Mouse (Mus musculus): ENCODE data around the gene Stab2.

Gene Stab2

DNA sequence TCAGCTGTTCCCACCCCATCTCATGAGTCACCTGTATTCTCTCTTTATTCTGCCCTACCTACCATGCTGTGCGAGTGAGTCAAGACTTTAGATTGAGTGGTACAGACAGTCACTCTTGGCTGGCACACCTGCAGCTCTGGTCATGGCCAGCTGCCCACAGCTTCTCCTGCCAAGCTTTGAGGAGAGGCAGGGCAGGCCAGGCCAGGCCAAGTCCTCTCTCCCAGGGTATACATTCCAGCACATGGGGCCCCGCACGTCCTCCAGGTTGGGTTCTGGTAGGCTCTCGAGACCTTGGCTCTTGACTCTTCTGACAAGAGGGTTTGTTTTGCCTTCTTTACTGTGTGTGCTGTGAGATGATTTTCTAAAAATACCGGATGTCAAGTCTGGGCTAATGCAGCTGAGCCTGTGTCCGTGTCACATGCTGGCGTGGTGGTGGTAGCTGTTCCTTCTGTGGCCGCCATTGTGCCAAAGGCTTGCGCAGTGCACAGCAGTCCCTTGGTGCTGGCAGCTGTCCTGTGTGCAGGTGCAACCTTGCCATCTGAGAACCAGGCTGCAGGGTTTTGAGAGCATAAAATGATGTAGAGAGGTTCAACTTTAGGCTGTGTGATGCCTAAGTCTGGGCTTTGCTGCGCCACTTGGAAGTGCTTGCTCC lies 181.8 kb downstream of the Stab2 start:
- DNase-seq (ENCODE audit: low spot score), result peak; percentile 49

DNA sequence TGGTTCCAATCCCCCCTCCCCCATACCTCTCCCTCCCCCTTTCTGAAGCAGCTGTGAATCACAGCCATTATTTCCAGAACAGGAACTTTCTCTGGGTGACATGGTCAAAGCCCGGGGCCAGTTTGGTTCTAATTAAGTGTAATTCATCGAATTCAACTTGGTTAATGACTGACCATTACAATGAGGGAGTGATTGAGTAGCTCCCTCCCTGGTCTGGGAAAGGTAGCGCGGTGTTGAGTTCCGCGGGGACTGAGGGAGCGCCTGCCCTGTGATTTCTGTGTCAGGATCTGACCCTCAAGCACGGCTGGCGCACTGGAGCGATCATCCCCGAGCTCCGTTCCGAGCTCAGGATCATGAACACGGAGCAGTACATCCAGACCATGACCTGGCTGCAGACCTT lies 183.0 kb downstream of the Stab2 start:
- no peak for DNase-seq (ENCODE audit: low spot score)

DNA sequence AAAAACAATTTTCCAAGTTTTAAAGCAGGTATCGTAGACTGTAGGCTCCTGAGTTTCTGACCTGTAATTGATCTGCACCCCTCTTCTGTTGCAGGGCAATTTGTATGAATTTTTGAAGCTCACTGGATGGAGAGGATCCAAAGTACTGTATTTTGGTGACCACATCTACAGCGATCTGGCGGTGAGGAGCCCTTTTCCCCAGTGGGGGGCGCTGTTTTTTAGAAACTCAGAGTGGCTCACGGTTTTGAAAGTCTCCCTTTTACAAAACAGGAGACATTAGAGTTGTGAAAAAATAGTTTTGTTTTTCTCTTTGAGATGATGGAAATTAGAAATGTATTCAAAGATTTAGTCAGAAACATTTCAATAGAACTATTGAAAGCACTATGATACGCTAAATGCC lies 183.7 kb downstream of the Stab2 start:
- DNase-seq (ENCODE audit: low spot score), result no peak

DNA sequence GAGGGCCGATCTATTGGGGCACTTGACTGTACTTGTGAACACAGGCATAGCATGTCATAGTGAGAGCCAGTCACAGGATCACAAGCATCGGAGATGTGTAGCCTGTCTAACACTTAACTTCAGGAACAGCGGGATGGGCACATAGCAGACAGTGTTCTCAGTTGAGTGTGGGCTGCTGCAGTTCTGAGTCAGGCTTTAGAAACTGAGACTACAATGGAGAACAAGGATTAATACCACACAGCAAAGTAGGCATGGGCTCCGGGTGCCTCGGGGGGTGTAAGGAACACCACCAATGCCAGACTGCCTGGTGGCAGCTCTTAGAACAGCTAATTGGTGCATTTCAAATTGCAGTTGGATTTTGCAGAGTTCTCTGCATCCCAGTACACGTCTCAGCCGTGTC lies 186.8 kb downstream of the Stab2 start:
- no peak for DNase-seq (ENCODE audit: low spot score)

DNA sequence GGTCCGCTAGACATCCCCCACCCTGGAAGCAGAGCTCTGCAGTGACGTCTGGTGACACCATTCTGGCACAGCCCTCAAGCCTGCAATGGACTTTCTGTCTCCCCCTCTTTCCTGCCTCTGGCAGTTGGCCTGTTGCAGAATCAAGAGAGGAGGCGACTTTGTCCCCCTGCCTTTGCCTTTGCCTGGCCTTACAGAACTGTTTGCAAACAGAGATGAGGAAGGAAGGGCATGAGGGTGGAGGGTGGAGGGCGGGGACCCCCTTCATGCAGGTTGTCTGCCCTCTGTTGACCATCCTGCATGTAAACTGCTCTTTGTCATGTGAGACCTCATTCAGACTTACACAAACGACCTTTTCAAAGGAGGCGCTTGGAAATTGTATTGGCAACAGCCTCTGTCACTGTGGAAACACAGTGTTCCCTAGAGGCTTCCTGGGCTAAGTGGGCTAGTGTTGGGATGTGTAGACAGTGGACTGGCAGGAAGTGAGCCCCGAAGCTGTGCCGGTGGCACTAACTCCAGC lies 188.1 kb downstream of the Stab2 start:
- DNase-seq (ENCODE audit: low spot score), result no peak

DNA sequence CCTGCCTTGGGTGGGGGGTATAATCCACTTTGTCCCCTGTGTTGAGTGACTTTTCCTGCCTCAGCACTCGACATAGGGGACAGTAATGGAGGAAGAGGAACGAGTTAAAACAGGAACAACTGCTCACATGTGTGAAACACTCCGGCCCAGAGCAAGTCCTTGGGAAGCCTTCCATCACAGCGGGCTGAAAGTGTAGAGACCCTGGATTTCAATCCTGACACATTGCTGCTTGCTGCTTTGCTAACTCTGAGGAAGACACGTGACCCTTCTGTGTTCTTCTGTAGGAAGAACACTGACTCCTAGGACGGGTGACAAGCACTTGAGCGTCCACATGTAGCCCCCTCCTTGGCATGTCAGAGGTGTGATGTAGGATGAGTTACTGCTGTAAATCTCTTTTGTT lies 192.7 kb downstream of the Stab2 start:
- no peak for DNase-seq (ENCODE audit: low spot score)

DNA sequence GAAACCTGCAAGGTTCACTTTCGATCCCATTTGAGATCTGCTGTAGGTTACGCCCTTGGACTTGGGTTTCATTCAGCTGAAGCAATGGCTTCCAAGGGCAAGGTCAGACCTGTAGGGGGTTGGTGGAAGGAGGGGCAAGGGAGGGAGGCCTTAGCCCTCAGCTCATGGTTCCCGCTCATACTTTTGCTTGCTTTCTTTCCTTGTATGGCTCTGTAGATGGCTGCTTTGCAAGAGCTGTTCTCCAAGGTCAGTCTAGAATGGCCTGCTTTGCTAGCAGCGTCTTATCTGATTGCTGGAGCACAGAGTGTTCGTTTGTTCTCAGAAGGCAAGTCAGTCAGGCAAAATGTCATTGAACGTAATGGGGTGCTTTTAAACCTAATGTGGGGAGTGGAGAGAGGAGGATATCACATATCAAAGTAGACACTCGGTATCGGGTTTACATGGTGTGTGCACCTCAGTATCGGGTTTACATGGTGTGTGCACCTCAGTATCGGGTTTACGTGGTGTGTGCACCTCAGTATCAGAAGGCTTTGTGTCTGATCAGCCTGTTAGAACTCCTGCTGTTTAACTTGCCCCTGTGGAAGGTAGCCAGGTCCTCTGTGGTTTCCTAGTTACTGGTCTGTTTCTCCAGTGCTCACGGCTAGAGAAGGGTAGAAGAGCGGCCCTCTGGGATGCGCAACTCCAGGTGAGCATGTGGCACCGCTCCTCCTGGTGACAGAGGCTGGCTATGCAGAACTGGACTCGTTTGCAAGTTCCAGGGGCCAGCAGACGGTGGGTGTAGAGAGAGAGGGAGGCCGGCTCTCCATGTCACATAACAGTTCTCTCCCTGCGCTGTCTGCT lies 193.3 kb downstream of the Stab2 start:
- DNase-seq (ENCODE audit: low spot score), result no peak

DNA sequence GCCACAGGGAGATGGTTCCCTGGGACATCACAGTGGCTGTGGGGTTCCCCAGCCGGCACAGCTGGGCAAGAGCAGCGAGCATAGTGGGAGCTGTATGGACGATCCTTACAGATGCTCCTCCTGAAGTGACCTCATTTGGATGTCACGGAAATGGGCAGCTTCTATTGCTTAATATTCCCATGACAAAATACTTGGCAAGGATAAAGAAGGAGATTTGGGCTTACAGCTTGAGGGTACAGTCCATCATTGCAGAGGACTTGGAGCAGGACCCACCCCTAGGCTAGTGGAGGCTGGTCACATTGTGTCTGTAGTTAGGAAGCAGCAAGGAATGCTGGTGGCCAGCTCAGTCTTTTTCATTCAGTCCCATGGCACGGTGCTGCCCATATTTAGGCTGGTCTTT lies 197.2 kb downstream of the Stab2 start:
- no peak for DNase-seq (ENCODE audit: low spot score)

DNA sequence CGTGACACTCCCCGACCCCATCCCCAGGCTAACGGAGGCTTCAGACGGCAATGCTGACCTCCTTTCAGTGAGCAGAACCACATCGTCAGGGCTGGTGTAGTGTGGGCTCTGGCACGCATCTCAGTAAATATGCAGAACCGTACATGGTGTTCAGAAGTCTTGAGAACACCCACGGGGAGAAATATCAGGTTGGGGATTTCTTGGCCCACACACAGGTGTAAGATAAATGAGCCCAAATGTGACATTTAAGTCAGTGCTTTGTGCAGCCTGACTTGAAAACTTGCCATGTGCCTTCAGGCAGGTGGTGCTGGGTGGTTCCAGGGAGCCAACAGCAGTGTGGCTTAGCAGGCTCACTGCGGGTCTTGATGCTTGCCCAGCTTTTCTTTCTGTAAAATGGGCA lies 197.8 kb downstream of the Stab2 start:
- no peak for DNase-seq (ENCODE audit: low spot score)

DNA sequence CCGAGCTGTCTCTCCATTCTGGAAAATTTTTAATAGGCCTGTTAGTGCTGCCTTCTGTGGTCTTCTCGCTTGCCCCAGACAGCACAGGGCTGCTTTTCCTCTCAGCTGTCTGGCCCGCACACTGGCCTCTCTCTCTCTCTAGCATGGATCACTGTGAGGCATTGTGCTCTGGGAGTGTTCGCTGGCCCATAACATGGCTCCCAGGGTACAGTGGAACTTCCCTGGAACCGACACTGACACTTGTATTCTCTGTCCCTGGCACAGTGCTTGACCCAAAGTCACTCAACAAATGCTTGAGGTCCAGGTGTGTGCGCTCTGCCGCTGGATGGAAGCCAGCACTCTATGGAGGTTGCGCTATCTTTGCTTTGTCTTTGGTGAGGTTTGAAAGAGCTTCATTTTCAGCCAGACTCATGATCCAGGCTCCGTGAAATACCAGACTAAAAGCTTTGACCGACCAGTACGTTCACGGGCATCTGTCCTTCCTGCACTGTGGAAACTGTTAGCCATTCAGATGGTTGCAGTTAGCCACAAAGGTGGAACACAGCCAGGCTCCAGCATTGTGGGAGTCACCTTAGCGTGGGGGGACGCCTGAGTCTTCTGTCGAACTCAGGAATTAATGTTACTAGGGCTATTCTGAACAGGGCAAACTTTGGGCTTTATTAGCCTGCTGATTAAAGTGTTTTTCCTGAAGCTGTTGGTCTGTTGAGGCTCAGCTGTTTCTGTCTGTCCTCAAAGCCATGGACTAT lies 199.6 kb downstream of the Stab2 start:
- peak; percentile 29 for DNase-seq (ENCODE audit: low spot score)

DNA sequence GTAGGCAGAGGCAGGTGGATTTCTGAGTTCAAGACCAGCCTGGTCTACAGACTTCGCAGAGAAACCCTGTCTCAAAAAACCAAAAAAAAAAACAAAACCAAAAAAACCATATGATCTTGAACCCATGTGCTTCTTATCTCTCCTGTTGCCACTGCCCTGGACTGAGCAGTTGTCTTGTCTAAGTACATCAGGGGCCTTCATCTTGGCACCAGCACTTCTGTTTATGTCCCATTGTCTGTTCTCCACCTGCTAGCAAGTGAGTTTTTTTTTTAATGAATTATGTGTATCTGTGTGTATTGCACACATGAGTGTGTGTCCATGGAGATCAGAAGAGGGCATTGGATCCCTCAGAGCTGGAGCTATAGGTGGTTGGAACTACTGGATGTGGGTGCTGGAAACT lies 200.5 kb downstream of the Stab2 start:
- no peak for DNase-seq (ENCODE audit: low spot score)

DNA sequence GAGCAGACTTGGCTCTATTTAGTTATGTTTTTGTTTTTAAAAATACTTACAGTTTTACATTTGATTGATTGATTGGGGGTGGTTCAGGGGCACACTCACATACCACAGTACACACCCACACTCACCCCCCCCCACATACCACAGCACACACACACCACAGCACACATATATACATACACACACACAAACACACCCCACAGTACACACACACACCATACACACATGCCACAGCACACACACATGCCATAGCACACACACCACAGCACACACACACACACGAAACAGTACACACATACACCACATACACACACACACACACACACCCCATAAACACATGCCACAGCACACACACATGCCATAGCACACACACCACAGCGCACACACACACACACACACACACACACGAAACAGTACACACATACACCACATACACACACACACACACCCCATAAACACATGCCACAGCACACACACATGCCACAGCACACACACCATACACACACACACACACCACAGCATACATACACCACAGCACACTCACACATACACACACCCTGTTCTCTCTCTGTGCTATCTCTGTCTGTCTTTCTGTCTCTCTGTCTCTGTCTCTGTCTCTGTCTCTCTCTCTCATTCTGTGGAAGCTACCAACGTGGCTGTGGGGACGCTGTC lies 211.6 kb downstream of the Stab2 start:
- no peak for DNase-seq (ENCODE audit: low spot score)

DNA sequence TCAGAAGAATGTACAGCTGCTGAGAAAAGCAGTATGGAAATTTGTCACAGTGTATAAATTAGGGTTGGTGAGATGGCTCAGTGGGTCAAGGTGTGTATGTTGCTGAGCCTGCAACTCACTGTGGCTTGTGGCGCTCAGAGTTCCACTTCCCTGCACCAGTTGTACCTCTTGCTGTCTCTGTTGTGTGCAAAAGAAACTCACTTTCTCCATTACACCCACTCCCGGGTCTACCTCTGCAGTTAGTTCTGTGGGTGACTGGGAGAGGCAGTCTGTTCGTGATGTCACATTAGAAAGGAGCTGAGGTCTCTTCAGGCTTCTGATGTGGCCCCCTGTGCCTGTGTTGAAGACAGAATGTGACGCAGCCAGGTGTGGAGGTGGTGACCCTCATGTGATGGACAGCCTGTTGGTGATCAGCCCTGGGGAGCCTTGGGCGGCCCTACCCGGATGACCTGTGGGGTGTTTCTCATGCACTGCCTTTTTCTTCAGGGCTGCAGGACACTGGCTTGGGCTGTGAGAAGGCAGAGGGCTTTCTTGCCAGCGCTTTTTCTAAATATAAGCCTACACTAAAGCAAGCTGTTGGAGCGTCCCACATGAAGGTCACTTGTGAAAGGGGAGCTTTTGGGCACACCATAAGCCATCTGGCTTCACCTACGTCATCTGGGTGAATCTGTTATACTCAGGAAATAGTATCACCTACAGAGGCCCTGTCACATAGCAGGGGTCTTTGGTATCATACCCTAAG lies 212.9 kb downstream of the Stab2 start:
- no peak for DNase-seq (ENCODE audit: low spot score)

DNA sequence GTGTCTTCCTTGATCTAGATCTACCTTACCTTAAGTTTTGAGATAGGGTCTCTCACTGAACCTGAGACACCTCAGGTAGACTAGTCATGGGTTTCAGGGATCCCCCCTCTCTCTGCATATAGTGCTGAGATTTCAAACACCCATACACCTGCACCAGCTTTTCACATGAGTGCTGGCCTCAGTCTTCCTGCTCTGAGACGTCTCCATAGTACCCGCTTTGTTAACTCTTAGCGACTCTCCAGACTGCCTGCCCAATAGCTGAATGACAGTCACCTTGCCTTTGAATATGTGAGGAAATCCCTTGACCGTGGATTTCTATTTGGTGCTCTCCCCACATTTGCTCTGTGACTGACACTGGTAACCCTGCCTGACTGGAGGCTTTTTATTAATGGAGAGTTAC lies 213.6 kb downstream of the Stab2 start:
- no peak for DNase-seq (ENCODE audit: low spot score)

DNA sequence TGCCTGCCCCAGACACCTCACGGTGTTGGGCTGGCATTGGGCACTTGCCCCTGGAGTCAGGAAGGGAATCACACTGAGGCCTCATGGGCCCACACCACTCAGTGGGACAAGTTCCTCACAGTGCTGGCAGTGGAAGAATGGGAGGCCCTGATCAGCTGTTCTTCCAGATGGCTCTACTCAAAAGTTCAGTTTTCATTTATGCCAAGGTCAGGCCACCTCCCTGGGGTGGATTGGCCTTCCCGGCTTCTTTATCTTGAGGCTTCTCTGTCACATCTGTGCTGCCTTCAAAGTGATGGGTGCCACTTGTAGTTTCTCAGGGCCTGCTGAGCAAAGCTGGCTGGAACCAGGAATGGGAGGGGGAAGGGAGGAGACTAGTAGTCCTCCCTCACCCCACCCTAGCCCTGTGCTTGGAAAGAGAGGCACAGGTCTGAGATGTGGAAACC lies 214.3 kb downstream of the Stab2 start:
- no peak for DNase-seq (ENCODE audit: low spot score)

DNA sequence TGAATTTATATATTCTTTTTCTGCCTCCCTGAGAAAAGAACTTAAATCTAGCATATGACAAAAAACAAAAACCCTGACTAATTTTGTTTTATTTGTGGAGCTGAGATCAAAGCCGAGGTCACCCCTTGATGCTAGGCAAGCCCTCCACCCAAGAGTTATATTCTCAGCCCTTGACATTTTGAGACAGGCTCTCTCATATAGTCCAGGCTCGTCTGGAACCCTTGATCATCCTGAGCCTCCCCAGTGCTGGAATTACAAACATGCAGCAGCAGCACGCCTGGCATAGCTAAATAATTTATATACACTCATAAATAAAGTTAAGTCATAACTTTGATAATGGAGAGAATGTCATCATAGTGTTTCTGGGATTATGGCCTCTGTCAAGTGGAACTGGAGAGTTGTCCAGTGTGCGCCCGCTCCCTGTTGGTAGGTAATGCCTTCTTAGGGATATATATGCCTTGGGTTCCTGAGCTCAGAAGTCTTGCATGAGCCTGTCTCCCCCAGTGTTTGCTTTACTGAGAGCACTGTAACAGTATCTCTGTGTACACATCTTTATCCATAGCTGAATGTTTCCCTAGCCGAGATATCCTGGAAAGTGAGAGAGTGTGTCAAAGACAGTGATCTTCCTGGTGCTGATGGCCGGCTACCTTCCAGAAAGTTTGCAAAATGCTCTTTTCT lies 216.2 kb downstream of the Stab2 start:
- no peak for DNase-seq (ENCODE audit: low spot score)

All from ovary, postnatal 14 days (tissue).